Mouse (Mus musculus): ENCODE measurements around the gene Map3k5.

Gene Map3k5

DNA sequence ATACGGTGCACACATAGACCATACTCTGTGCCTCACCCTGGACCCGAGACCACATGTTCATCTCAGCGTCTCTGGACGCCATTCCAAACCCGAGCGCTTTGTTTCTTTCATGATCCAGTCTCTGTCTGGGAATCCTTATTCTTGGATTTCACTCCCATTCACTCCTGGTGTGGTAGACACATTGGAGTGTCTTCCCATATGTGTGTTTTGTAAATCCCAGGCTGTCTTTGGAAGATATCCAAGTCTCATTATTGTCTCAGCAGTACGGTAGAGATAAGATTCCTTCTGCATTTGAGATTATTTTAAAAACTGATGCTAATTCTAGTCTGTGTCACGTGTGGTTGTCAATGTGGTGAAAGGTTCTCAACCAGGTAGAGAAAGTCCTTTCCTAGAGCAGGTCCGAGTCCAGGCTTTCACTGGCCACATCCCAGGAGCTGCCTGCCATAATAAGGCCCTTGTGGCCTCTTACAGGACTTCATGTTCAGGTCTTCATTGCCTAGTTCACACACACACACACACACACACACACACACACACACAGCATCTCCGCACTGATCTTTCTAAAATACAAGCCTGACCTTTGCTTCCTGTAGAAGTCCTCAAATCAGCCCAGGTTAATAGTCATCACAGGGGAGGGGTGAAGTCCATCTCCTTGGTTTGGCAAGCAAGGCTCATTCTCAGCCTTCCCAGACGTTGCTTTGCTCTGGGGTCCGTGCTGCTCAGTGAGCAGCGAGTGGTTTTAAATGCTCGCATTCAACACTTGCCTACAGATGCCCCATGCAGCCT is 122.8 kb downstream of the Map3k5 start:
- DNase-seq (ENCODE audit: low spot score), result no peak

- DNase-seq (ENCODE audit: low spot score), result no peak
Measured at GRCm38 (mm10) chr10:20058031-20058430, 123.8 kb downstream of the Map3k5 start.

- DNase-seq (ENCODE audit: low spot score), result no peak
Measured at GRCm38 (mm10) chr10:20058841-20059240, 124.6 kb downstream of the Map3k5 start.

DNA sequence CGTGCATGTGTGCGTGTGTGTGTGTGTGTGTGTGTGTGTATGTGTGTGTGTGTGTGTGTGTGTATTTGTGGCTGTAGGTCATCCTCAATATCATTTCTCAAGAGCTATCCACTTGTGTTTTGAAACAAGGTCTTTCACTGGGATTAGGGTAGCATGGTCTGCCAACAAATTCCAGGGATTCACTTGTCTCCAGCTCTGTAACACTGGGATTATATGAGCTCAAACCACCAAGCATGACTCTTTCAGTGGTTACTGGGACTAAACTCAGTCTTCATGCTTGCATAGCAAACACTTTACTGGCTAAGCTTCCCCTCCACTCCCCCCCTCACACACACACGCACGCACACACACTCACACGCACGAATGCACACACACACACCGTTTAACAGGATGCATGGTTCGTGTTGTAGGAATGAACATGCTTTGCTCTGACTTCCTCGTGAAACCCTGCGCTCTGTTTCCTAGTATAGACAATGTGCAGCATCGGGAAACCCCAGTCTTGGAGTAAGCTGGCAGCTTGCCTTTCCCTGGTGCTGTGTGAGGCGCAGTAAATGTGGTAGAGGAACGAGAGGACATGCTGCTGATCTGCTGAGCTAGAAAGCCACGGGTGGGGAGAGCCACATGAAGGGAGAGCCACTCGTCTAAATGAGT is 126.2 kb downstream of the Map3k5 start:
- DNase-seq (ENCODE audit: low spot score), result no peak

DNA sequence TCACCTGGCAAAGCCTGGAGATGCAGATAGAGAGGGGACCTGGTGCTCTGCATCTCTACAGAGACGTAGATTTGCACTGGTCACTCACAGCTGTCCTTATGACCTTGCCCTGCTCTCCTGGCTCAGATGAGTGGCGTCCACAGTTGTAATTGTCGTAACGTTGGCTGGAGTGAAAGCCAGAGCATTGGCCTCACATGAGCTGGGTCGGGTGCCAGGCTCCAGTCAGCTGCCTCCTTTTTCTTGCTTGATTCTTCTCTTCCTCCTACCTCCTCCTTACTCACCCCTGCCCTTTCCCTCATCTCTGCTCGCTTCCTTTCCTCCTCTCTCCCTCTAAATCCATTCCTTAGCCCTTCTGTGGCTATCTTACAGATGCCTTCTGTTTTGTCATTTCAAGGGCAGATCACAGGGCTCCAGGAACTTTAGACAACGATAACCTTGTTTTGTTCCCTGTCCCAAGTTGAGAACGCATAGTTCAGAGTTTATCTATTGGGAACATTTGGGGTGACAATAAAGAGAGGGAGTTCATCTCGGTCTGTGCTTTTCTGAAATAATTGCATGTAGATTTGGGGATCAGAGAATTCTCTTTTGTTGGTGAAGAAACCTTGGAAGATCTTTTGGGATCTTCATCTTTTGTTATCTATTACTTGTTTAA is 130.4 kb downstream of the Map3k5 start:
- DNase-seq (ENCODE audit: low spot score), result no peak

DNA sequence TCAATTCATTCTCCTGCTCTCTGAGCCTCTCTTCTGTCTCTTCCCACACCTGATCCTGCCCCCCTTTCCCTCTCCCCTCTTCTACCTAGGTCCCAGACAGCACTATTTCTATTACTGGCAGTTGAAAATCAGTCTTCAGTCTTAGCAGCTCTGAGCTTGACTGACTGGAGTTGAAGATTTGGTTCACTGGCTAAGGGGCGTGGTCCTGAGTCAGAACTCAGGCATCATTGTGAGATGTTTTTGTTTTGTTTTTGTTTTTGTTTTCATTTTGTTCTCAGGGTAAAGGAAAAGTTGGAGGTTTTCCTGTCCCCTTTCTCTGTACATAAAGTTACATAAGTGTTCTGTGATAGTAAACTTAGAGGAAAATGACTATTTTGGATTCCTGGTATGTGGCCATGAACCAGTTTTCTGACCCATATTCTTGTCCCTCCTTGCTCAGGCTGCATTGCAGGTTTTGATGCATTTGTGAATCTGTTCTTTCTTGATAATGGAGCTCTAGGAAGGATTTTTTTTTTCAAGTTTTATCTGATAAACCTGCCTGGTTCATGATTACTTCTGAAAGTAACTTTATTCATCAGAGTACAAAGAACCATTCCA is 131.9 kb downstream of the Map3k5 start:
- no peak for DNase-seq (ENCODE audit: low spot score)

DNA sequence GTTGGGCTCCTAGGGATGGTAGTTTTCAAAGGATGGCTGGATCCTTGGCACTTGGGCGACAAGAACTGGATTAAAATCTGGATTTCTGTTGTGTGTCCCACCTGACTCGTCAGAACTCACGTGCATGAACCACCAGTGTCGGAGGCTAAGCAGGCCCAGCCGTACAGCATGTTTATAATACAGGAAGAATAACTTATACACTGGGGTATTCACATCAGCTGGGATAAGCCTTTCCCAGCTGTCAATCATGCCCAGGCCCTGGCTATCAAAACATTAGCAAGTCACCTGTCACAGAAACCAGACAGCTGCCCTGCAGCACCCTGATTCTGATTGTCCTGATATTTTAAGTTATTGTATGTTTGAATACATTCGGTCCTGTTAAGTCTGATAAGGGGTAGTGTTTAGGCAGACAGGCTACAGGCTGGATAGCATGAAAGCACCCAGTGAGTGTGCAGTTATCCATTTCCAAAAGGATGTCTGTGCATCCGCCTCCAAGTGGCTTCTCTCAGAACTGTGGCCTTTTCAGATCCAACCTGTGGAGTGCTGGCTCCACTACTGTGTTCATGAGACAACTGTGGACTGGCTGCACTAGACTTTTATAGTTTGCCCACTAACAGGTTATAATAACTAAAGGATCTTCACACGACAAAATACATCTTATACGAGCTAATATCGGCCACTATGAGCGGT is 135.6 kb downstream of the Map3k5 start:
- DNase-seq (ENCODE audit: low spot score), result no peak

DNA sequence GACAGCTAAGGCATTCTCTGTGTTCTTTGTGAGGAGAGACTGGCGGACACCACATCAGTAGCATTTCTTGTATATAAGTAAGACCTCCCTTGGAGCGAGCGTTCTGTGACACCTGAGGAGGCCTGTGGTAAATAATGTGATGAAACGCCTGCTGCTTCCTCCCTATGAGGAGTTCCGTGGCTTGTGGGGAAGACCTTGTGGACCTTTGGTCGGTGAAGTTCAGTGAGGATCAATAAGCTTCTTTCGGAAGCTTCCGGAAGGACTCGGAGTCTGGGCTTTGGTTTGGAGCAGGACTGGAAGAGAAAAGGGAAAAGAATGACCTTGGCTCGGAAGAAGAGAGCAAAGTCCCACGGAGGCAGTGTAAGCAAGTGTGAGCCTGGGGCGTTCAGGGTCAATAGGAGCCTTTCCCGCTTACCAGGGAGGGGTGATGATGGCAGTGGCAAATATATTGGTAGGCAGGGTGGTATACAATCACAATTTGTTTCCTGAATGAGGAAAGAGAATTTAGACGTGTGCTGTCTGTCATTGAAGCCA is 136.4 kb downstream of the Map3k5 start:
- no peak for DNase-seq (ENCODE audit: low spot score)

DNA sequence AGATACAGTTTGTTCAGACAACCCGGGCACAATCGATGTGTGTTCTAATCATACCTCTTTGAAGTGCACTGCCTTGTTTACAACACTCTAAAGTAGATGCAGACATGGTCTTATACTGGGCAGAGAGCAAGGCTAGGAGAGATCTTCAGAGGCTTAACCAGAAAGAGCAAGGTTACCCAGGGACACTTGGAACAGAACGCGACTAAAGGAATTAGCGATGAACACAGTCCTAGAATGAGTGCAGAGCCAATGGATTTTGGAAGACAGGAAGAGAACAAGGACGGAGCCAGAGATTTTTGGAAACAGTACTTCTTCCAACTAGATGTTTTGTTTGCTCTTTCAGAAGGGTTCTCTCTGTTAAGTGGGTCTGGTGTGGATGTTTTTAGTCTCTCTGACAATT is 137.4 kb downstream of the Map3k5 start:
- DNase-seq (ENCODE audit: low spot score), result no peak

GRCm38 (mm10) chr10:20073236-20073893 is 139.1 kb downstream of the Map3k5 start:
- peak; percentile 81 for DNase-seq (ENCODE audit: low spot score)

DNA sequence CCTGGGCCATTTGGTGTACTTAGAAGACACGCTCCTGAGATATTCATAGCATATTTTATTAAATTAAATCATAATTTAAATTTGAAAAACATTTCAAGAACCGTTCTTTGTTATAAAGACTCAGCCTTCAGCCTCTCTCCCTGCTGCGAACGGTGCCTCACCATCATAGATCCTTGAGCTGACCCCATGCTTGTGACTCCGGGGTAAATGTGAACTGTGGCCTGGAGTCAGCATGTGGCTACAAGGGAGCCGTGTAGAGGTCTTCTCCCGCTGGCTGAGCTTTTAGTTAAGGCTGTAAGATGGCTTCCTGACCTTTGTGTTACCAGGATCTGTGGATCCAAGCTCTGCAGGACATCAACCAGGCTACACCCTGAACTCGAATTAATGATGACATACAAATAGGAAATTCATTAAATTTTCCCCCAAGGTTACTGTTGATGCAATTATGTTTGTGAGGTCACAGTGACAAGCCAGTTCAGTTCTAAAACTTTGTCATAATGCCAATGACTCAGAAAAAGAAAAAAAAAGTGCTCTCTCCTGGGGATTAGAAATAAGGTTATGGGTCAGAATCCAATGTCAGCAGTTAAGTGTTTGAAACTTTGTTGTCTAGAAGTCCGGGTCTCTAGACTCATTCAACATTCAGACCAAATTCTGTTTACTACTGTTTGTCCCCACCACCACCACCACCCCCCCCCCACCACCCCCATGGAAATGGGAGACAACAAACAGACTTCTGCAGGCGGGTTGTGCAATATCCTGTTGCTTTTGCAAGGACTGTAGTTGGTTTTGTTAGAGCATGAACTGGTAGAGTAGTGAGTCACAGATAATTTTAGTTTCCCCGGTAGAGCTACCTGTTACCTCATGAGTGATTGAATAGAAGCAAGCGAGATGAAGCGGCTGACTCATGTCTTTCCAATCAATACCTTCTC is 142.5 kb downstream of the Map3k5 start:
- DNase-seq (ENCODE audit: low spot score), result peak; percentile 45

GRCm38 (mm10) chr10:20078350-20078749 is 144.1 kb downstream of the Map3k5 start:
- DNase-seq (ENCODE audit: low spot score), result no peak

GRCm38 (mm10) chr10:20087841-20088240 is 153.6 kb downstream of the Map3k5 start:
- DNase-seq (ENCODE audit: low spot score), result no peak

DNA sequence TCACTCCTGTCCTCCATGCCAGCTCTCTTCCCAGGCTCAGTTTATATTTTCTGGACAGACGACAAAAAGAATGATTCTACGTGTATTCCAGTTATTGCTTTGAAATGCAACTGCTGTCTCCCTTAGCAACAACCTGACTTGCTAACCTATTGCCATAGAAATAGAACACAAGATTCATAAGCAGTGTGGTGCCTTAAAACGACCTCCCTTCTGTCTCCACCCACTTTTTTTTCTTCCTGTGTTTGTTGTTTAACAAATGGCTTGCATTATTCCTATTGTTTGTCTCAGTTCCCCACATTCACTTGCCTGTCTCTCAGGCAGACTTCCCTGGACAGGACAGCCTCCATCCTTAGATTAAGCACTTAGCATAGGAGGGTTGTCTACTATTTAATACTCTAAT is 154.8 kb downstream of the Map3k5 start:
- DNase-seq (ENCODE audit: low spot score), result no peak

GRCm38 (mm10) chr10:20090171-20090570 is 155.9 kb downstream of the Map3k5 start:
- no peak for DNase-seq (ENCODE audit: low spot score)

GRCm38 (mm10) chr10:20091416-20091815 is 157.1 kb downstream of the Map3k5 start:
- DNase-seq (ENCODE audit: low spot score), result no peak

DNA sequence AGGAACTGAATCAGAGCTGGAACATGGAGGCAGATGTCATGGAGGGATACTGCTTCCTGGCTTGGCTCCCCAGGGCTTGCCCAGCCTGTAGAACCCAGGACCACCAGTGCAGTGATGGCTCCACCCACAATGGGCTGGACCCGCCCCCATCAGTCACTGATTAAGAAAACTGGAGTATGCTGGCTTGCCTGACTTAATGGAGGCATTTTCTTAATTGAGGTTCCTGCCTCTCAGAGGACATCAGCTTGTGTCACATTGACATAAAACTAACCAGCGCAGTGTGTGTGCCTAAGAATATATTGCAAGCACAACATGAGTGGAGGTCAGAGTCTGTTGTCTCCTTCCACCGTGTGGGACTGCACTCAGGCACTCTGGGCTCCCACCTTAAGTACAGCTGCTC is 158.1 kb downstream of the Map3k5 start:
- DNase-seq (ENCODE audit: low spot score), result no peak

- no peak for DNase-seq (ENCODE audit: low spot score)
Measured at GRCm38 (mm10) chr10:20101456-20101855, 167.2 kb downstream of the Map3k5 start.

DNA sequence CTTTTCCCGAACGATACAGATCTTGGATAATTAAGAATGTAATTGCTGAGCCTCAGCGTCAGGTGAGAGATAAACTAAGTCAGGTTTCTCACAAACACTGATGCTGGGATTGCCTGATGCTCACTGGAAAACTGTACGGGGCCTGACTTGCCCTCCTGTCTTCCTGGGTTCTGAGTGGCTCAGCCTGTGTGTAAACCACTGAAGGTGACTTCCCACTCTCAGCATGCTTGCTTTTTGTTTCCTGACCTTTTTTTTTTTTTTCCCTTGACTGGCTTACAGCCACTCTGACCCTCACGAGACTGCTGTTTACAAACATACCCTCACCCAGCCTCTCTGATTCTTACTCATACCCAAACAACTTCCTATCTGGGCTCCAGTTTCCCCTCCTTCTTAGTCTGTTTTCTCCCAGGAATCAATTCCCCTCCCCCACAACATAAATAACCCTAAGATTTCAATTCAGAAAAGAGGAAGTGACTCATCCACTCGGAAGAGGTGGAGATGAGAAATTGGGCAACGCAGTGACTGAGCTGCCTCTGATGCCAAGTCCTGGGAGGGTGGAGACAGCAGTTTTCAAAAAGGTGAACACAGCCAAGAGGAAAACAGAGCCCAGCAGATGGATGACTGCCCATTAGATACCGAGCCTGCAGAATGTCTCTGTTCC is 170.1 kb downstream of the Map3k5 start:
- peak; percentile 98 for DNase-seq (ENCODE audit: low spot score)

DNA sequence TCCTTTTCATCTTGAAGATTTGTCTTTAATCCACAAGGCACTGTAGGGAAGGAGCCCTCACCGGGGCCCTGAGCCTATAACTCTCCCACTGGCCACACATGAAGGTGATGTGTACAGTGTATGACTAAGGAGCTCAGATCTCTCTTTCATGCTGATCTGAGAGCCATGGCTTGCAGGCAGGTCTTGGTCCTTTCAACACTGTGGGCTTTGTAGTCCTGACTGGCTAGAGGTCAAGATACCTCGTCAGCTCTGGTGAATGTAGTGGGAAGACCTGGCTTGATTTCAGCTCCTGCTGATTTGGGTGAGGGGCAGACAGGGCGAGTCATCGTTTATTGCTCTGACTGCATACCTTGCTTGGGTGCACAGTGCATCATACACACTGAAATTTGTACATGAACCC is 171.3 kb downstream of the Map3k5 start:
- peak; percentile 26 for DNase-seq (ENCODE audit: low spot score)

Measured in MN1 (cell line).